Mouse (Mus musculus) spleen, adult 2 months (tissue): ENCODE measurements around the gene Prkag1.

Source experiments
- CTCF ChIP-seq: fragments of 200-500 bp; IDR thresholded peaks from 2 replicates; pipeline ENCODE4 v1.5.1; 2011; ENCODE audit warnings: mild to moderate bottlenecking, inconsistent platforms; ENCODE audit not compliant: insufficient read depth, insufficient read length, insufficient replicate concordance; ENCODE audit errors: extremely low read depth
- POLR2A ChIP-seq: fragments of 200-500 bp; IDR thresholded peaks from 2 replicates; pipeline ENCODE4 v1.6.1; 2011; ENCODE audit warnings: low read depth, low read length, inconsistent platforms

DNA sequence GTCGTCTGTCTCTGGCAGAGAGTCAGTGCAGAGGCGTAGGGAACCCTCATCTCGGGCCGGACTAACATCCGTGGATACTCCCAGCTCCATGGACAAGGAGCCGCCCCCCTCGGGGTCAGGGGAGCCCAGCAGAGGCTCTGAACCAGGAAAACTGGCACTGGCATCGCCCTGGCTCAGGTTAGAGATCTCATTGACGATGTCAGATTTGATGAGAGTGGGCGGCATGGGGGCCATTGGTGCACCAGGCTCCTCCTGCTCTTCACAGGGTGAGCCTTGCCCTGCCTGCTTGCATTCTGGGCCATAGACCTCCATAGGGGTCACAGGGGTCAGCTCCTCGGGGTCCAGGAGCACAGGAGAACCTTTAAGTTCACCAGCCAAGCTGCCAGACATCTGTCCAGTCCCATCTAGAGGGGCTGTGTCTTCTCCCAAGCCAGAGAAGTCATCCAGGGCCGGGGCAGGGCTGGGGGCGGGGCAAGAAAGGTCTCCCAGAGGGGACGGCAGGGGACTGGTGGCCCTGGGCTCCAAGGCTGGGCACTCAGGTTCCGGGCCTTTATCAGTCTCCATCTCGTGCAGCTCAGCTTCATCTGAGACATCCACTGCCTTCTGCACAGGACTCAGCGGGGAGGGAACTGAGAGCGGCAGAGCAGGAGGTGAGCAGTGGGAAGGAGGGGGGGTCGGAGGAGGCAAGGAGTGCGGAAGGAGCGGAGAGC, 30.5 kb upstream of the Prkag1 start:
- no peak for TF ChIP-seq POLR2A
- TF ChIP-seq CTCF: no peak
